Mouse (Mus musculus) bone marrow, adult 2 months (tissue): ENCODE results near the gene Hist1h1d. TPM values are rescaled to one million over a fixed set of nuclear protein-coding genes. Genes with fewer than 3 reads are reported as not detected.
A peak's percentile ranks its signal among the peaks of the same experiment; 100 is the strongest.
"Not testable (repeated sequence)": the region's sequence is repeated elsewhere in the genome, so short reads cannot be mapped to it uniquely, and the experiment has no call there.

Experiments
- H3K27ac ChIP-seq: fragments of 200-500 bp; 2 replicates; pipeline ENCODE4 v1.5.1; 2012; ENCODE audit warnings: low read depth, mild to moderate bottlenecking, control low read depth, inconsistent platforms, low read length; ENCODE audit not compliant: control insufficient read depth, poor library complexity, insufficient read depth
- H3K4me1 ChIP-seq: fragments of 200-500 bp; 2 replicates; pipeline ENCODE4 v1.6.1; 2011; ENCODE audit warnings: low read length; ENCODE audit not compliant: control insufficient read depth, insufficient read depth
- H3K4me3 ChIP-seq: fragments of 200-500 bp; replicated peaks from 2 replicates; pipeline ENCODE3; 2011; ENCODE audit warnings: mild to moderate bottlenecking, low read depth, low read length, control low read depth; ENCODE audit not compliant: control insufficient read depth
- CTCF ChIP-seq: fragments of 200-500 bp; IDR thresholded peaks from 2 replicates; pipeline ENCODE4 v1.5.1; 2011; ENCODE audit warnings: low read length, control low read depth; ENCODE audit not compliant: control insufficient read depth, insufficient read depth
- POLR2A ChIP-seq: fragments of 200-500 bp; IDR thresholded peaks from 2 replicates; pipeline ENCODE4 v1.6.1; 2011; ENCODE audit warnings: low read depth, mild to moderate bottlenecking, control low read depth, low read length, borderline replicate concordance; ENCODE audit not compliant: control insufficient read depth
- WGBS: fragments of 180-500 bp; shearing (Covaris S2); methylation state at CpG from one replicate; pipeline ENCODE4 v1.1.7; 2018; 5-methylcytosine and 5-hydroxymethylcytosine counted together
- polyA plus RNA-seq: library from polyadenylated mRNA; stranded (reverse); fragments of >200 nt; gene quantifications from 2 replicates; pipeline ENCODE4 v1.2.4, GENCODE M21; 2011; ENCODE audit warnings: low replicate concordance; ENCODE audit not compliant: missing spikeins, insufficient read depth, insufficient read length

Gene Hist1h1d
- polyA plus RNA-seq, 1 experiment = 12.7 TPM

GRCm38 (mm10) chr13:23561883-23562659 is 9.0 kb downstream of the Hist1h1d start, which contains the start of gene Hist1h3e:
TSS of gene Hist1h3e (minus strand) at chr13:23562369.
- Histone ChIP-seq H3K27ac (peak within 1 kb of the TSS; percentile 95), H3K4me3 (peak within 1 kb of the TSS; percentile 55)
- under 1% methylated on average over 56 of the region's 67 CpGs for WGBS
- H3K4me1 ChIP-seq = not testable (repeated sequence)
- TF ChIP-seq POLR2A = peak; percentile 97

- Histone ChIP-seq H3K4me1 (no peaks in the 10 kb centered on the region; the same call in 1 of the 2 replicates), H3K27ac (peak overlapping the region; percentile 80), H3K4me3 (peak overlapping the region; percentile 55)
- WGBS = 2% methylated on average over 18 of the region's 18 CpGs
- TF ChIP-seq POLR2A (no peak), CTCF (no peak)
These were observed 9.8 kb downstream of the Hist1h1d start for GRCm38 (mm10) chr13:23562699-23563462.

GRCm38 (mm10) chr13:23564482-23564881 is 11.4 kb downstream of the Hist1h1d start:
- 84% methylated on average over 2 of the region's 2 CpGs for WGBS
- Histone ChIP-seq H3K27ac (no peak overlapping the region), H3K4me3 (no peak overlapping the region), H3K4me1 (no peaks in the 10 kb centered on the region; the same call in 1 of the 2 replicates)
- TF ChIP-seq CTCF (no peak), POLR2A (no peak)

GRCm38 (mm10) chr13:23570261-23571021 is 17.4 kb downstream of the Hist1h1d start:
- not testable (repeated sequence) for H3K4me1 ChIP-seq
- WGBS = 2% methylated on average over 27 of the region's 41 CpGs
- Histone ChIP-seq H3K4me3 (peak overlapping the region; percentile 43), H3K27ac (peak overlapping the region; percentile 99)

GRCm38 (mm10) chr13:23571022-23571503 is 18.0 kb downstream of the Hist1h1d start, which contains the start of the genes Hist1h2ae and Hist1h2bg:
TSS of gene Hist1h2ae (minus strand) at chr13:23571220.
TSS of gene Hist1h2bg (plus strand) at chr13:23571396.
- under 1% methylated on average over 18 of the region's 18 CpGs for WGBS
- no peak for TF ChIP-seq CTCF
- peak; percentile 74 for TF ChIP-seq POLR2A
- Histone ChIP-seq H3K4me3 (peak within 1 kb of the TSS; percentile 59), H3K27ac (peak within 1 kb of the TSS; percentile 99), H3K4me1 (no peaks in the 10 kb centered on the region; the same call in 1 of the 2 replicates)

DNA sequence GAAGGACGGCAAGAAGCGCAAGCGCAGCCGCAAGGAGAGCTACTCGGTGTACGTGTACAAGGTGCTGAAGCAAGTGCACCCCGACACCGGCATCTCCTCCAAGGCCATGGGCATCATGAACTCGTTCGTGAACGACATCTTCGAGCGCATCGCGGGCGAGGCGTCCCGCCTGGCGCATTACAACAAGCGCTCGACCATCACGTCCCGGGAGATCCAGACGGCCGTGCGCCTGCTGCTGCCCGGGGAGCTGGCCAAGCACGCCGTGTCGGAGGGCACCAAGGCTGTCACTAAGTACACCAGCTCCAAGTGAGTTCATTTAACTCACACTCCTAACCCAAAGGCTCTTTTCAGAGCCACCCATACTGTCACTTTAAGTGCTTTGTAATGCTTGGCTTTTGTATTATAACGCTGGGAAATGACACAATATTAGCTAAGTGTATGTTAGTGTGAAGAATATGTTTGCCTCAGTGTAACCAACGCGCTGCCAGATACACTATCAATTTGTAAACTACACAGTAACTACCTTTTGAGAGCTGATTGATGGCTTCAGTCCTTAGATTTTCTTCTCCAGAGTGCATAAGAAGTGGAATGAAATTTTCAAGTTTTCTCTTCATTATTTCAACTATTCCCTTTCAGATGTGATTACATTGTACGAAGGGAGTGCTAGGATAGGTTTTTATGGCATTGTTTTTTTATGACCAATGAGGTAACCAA is 18.6 kb downstream of the Hist1h1d start:
- H3K4me1 ChIP-seq = not testable (repeated sequence)
- Histone ChIP-seq H3K4me3 (peak overlapping the region; percentile 59), H3K27ac (peak overlapping the region; percentile 97)
- TF ChIP-seq POLR2A = peak; percentile 98; the same call in 1 of the 2 replicates
- WGBS = under 1% methylated on average over 17 of the region's 34 CpGs

- no peak overlapping the region for H3K27ac ChIP-seq
- 30% methylated on average over 2 of the region's 2 CpGs for WGBS
- H3K4me3 ChIP-seq = peak overlapping the region; percentile 54
- TF ChIP-seq POLR2A = no peak
- no peak for TF ChIP-seq CTCF
- no peaks in the 10 kb centered on the region; the same call in 1 of the 2 replicates for H3K4me1 ChIP-seq
These were observed 19.4 kb downstream of the Hist1h1d start for GRCm38 (mm10) chr13:23572218-23573033.

- Histone ChIP-seq H3K27ac (peak overlapping the region; percentile 96), H3K4me3 (peak overlapping the region; percentile 41)
- WGBS = 6% methylated on average over 20 of the region's 20 CpGs
- not testable (repeated sequence) for H3K4me1 ChIP-seq
These were observed 20.2 kb downstream of the Hist1h1d start for GRCm38 (mm10) chr13:23573034-23573897.
